Mouse (Mus musculus): ENCODE data around the gene Runx2. TPM values are rescaled to one million over a fixed set of nuclear protein-coding genes. Genes with fewer than 3 reads are reported as not detected.

Runx2 gene
- polyA plus RNA-seq, 1 experiment from 2014 or later, result 0.52 TPM

GRCm38 (mm10) chr17:44518156-44518555 lies 296.4 kb downstream of the Runx2 start:
- Histone ChIP-seq H3K9me3 (ENCODE audit: control insufficient read depth, low read length) (no peaks in the 10 kb centered on the region), H3K4me3 (replicated peaks; ENCODE audit: low read length) (no peak overlapping the region), H3K27me3 (ENCODE audit: control insufficient read depth, insufficient read depth, low read length) (no peaks in the 10 kb centered on the region), H3K27ac (no peak overlapping the region), H3K36me3 (replicated peaks; ENCODE audit: control insufficient read depth, insufficient read depth) (no peaks in the 10 kb centered on the region), H3K4me1 (replicated peaks; ENCODE audit: control insufficient read depth, insufficient read depth, low read length) (no peaks in the 10 kb centered on the region), H3K4me2 (replicated peaks) (no peak overlapping the region), H3K9ac (no peak overlapping the region)
- 96% methylated on average over 6 of the region's 6 CpGs for WGBS
- no peak for DNase-seq (ENCODE audit: low spot score)
- ATAC-seq (ENCODE audit: low FRiP score), result no peak

- no peaks in the 10 kb centered on the region for H3K36me3 ChIP-seq (replicated peaks; ENCODE audit: control insufficient read depth, insufficient read depth)
- 55% methylated on average over 7 of the region's 7 CpGs for WGBS
- H3K4me3 ChIP-seq (replicated peaks; ENCODE audit: low read length), result no peak overlapping the region
- DNase-seq (ENCODE audit: low spot score) (no peak), ATAC-seq (ENCODE audit: low FRiP score) (no peak)
- H3K27me3 ChIP-seq (ENCODE audit: control insufficient read depth, insufficient read depth, low read length), result no peaks in the 10 kb centered on the region
- H3K4me2 ChIP-seq (replicated peaks), result no peak overlapping the region
- H3K9ac ChIP-seq, result no peak overlapping the region
- 0 out of 2 replicates have a peak, but pooled peaks cover 3% of the 10 kb centered on the region for H3K4me1 ChIP-seq (replicated peaks; ENCODE audit: control insufficient read depth, insufficient read depth, low read length)
- no peak overlapping the region for H3K27ac ChIP-seq
- no peaks in the 10 kb centered on the region for H3K9me3 ChIP-seq (ENCODE audit: control insufficient read depth, low read length)
Measured at GRCm38 (mm10) chr17:44508198-44508715, 306.3 kb downstream of the Runx2 start.

GRCm38 (mm10) chr17:44507741-44508140 lies 306.9 kb downstream of the Runx2 start:
- 81% methylated on average over 3 of the region's 3 CpGs for WGBS
- H3K9me3 ChIP-seq (ENCODE audit: control insufficient read depth, low read length), result no peaks in the 10 kb centered on the region
- no peaks in the 10 kb centered on the region for H3K27me3 ChIP-seq (ENCODE audit: control insufficient read depth, insufficient read depth, low read length)
- ATAC-seq (ENCODE audit: low FRiP score) (no peak), DNase-seq (ENCODE audit: low spot score) (no peak)
- no peaks in the 10 kb centered on the region for H3K36me3 ChIP-seq (replicated peaks; ENCODE audit: control insufficient read depth, insufficient read depth)
- H3K4me2 ChIP-seq (replicated peaks), result no peak overlapping the region
- H3K9ac ChIP-seq, result no peak overlapping the region
- 0 out of 2 replicates have a peak, but pooled peaks cover 3% of the 10 kb centered on the region for H3K4me1 ChIP-seq (replicated peaks; ENCODE audit: control insufficient read depth, insufficient read depth, low read length)
- H3K27ac ChIP-seq, result no peak overlapping the region
- H3K4me3 ChIP-seq (replicated peaks; ENCODE audit: low read length), result no peak overlapping the region

GRCm38 (mm10) chr17:44506524-44506923 lies 308.1 kb downstream of the Runx2 start:
- H3K4me1 ChIP-seq (replicated peaks; ENCODE audit: control insufficient read depth, insufficient read depth, low read length), result 0 out of 2 replicates have a peak, but pooled peaks cover 3% of the 10 kb centered on the region
- no peaks in the 10 kb centered on the region for H3K9me3 ChIP-seq (ENCODE audit: control insufficient read depth, low read length)
- DNase-seq (ENCODE audit: low spot score) (no peak), ATAC-seq (ENCODE audit: low FRiP score) (no peak)
- H3K27ac ChIP-seq, result no peak overlapping the region
- H3K4me2 ChIP-seq (replicated peaks), result no peak overlapping the region
- no peaks in the 10 kb centered on the region for H3K27me3 ChIP-seq (ENCODE audit: control insufficient read depth, insufficient read depth, low read length)
- 58% methylated on average over 3 of the region's 3 CpGs for WGBS
- no peak overlapping the region for H3K4me3 ChIP-seq (replicated peaks; ENCODE audit: low read length)
- H3K36me3 ChIP-seq (replicated peaks; ENCODE audit: control insufficient read depth, insufficient read depth), result no peaks in the 10 kb centered on the region
- no peak overlapping the region for H3K9ac ChIP-seq

GRCm38 (mm10) chr17:44504794-44505317 lies 309.7 kb downstream of the Runx2 start:
- Histone ChIP-seq H3K9me3 (ENCODE audit: control insufficient read depth, low read length) (no peaks in the 10 kb centered on the region), H3K27me3 (ENCODE audit: control insufficient read depth, insufficient read depth, low read length) (no peaks in the 10 kb centered on the region), H3K36me3 (replicated peaks; ENCODE audit: control insufficient read depth, insufficient read depth) (no peaks in the 10 kb centered on the region), H3K27ac (no peak overlapping the region), H3K9ac (no peak overlapping the region), H3K4me1 (replicated peaks; ENCODE audit: control insufficient read depth, insufficient read depth, low read length) (0 out of 2 replicates have a peak, but pooled peaks cover 3% of the 10 kb centered on the region), H3K4me2 (replicated peaks) (no peak overlapping the region), H3K4me3 (replicated peaks; ENCODE audit: low read length) (no peak overlapping the region)
- ATAC-seq (ENCODE audit: low FRiP score) (no peak), DNase-seq (ENCODE audit: low spot score) (no peak)
- 92% methylated on average over 10 of the region's 10 CpGs for WGBS

- Histone ChIP-seq H3K9ac (no peak overlapping the region), H3K9me3 (ENCODE audit: control insufficient read depth, low read length) (no peaks in the 10 kb centered on the region), H3K4me1 (replicated peaks; ENCODE audit: control insufficient read depth, insufficient read depth, low read length) (no peaks in the 10 kb centered on the region), H3K4me3 (replicated peaks; ENCODE audit: low read length) (no peak overlapping the region), H3K27me3 (ENCODE audit: control insufficient read depth, insufficient read depth, low read length) (no peaks in the 10 kb centered on the region), H3K4me2 (replicated peaks) (no peak overlapping the region), H3K27ac (no peak overlapping the region), H3K36me3 (replicated peaks; ENCODE audit: control insufficient read depth, insufficient read depth) (no peaks in the 10 kb centered on the region)
- ATAC-seq (ENCODE audit: low FRiP score), result no peak
- WGBS, result 95% methylated on average over 5 of the region's 5 CpGs
- no peak for DNase-seq (ENCODE audit: low spot score)
Measured at GRCm38 (mm10) chr17:44502176-44502575, 312.4 kb downstream of the Runx2 start.

GRCm38 (mm10) chr17:44500306-44500899 lies 314.2 kb downstream of the Runx2 start:
- Histone ChIP-seq H3K4me2 (replicated peaks) (no peak overlapping the region), H3K36me3 (replicated peaks; ENCODE audit: control insufficient read depth, insufficient read depth) (no peaks in the 10 kb centered on the region), H3K4me1 (replicated peaks; ENCODE audit: control insufficient read depth, insufficient read depth, low read length) (no peaks in the 10 kb centered on the region), H3K9me3 (ENCODE audit: control insufficient read depth, low read length) (no peaks in the 10 kb centered on the region), H3K27me3 (ENCODE audit: control insufficient read depth, insufficient read depth, low read length) (no peaks in the 10 kb centered on the region), H3K9ac (no peak overlapping the region), H3K27ac (no peak overlapping the region), H3K4me3 (replicated peaks; ENCODE audit: low read length) (no peak overlapping the region)
- WGBS, result 88% methylated on average over 11 of the region's 11 CpGs
- DNase-seq (ENCODE audit: low spot score) (no peak), ATAC-seq (ENCODE audit: low FRiP score) (no peak)

GRCm38 (mm10) chr17:44490164-44490794 lies 324.3 kb downstream of the Runx2 start:
- H3K4me2 ChIP-seq (replicated peaks), result no peak overlapping the region
- H3K4me1 ChIP-seq (replicated peaks; ENCODE audit: control insufficient read depth, insufficient read depth, low read length), result no peaks in the 10 kb centered on the region
- H3K4me3 ChIP-seq (replicated peaks; ENCODE audit: low read length), result no peak overlapping the region
- no peak overlapping the region for H3K27ac ChIP-seq
- 67% methylated on average over 11 of the region's 11 CpGs for WGBS
- no peak overlapping the region for H3K9ac ChIP-seq
- H3K27me3 ChIP-seq (ENCODE audit: control insufficient read depth, insufficient read depth, low read length), result no peaks in the 10 kb centered on the region
- ATAC-seq (ENCODE audit: low FRiP score) (no peak), DNase-seq (ENCODE audit: low spot score) (no peak)
- H3K36me3 ChIP-seq (replicated peaks; ENCODE audit: control insufficient read depth, insufficient read depth), result no peaks in the 10 kb centered on the region
- no peaks in the 10 kb centered on the region for H3K9me3 ChIP-seq (ENCODE audit: control insufficient read depth, low read length)

GRCm38 (mm10) chr17:44489346-44489745 lies 325.3 kb downstream of the Runx2 start:
- Histone ChIP-seq H3K36me3 (replicated peaks; ENCODE audit: control insufficient read depth, insufficient read depth) (no peaks in the 10 kb centered on the region), H3K27ac (no peak overlapping the region), H3K4me2 (replicated peaks) (no peak overlapping the region), H3K9ac (no peak overlapping the region), H3K4me1 (replicated peaks; ENCODE audit: control insufficient read depth, insufficient read depth, low read length) (no peaks in the 10 kb centered on the region), H3K4me3 (replicated peaks; ENCODE audit: low read length) (no peak overlapping the region), H3K9me3 (ENCODE audit: control insufficient read depth, low read length) (no peaks in the 10 kb centered on the region), H3K27me3 (ENCODE audit: control insufficient read depth, insufficient read depth, low read length) (no peaks in the 10 kb centered on the region)
- ATAC-seq (ENCODE audit: low FRiP score), result no peak
- DNase-seq (ENCODE audit: low spot score), result no peak
- WGBS, result 73% methylated on average over 6 of the region's 6 CpGs
